Mouse (Mus musculus): Measurements from ENCODE around the gene Mast1. TPM values are rescaled to one million over a fixed set of nuclear protein-coding genes. Genes with fewer than 3 reads are reported as not detected.
A peak's percentile ranks its signal among the peaks of the same experiment; 100 is the strongest.

Mast1 gene
- polyA plus RNA-seq, 1 experiment: 0.38 TPM

GRCm38 (mm10) chr8:84981644-84982498 lies 44.7 kb upstream of the Mast1 start:
- 47% methylated on average over 15 of the region's 15 CpGs for WGBS
- H3K4me1 ChIP-seq (ENCODE audit: control insufficient read depth, insufficient read depth, low read length): peaks cover 49% of the 10 kb centered on the region

GRCm38 (mm10) chr8:84980622-84981358 lies 43.6 kb upstream of the Mast1 start:
- H3K4me3 ChIP-seq (ENCODE audit: insufficient read depth, low read depth, low read length): peak overlapping the region; percentile 30; the same call in 1 of the 2 replicates
- peaks cover 47% of the 10 kb centered on the region for H3K4me1 ChIP-seq (ENCODE audit: control insufficient read depth, insufficient read depth, low read length)

More at GRCm38 (mm10) chr8:84981644-84982498, 44.7 kb upstream of the Mast1 start:
- no peaks in the 10 kb centered on the region for H3K27me3 ChIP-seq (replicated peaks; ENCODE audit: control insufficient read depth, insufficient read depth, low read length)
- peak; percentile 72 for DNase-seq
- TF ChIP-seq POLR2A (IDR thresholded peaks at IDR 0.05; ENCODE audit: low read depth, low read length): no peak
- TF ChIP-seq CTCF (conservative IDR thresholded peaks at IDR 0.05; ENCODE audit: insufficient read depth, insufficient read length, low read depth, low read length): no peak
- no peaks in the 10 kb centered on the region for H3K36me3 ChIP-seq (ENCODE audit: control insufficient read depth, insufficient read depth, low read length)
- peak overlapping the region; percentile 98 for H3K27ac ChIP-seq (ENCODE audit: insufficient read depth, low read depth, low read length)
- H3K4me3 ChIP-seq (ENCODE audit: insufficient read depth, low read depth, low read length): no peak overlapping the region

GRCm38 (mm10) chr8:84979599-84980421 lies 42.7 kb upstream of the Mast1 start:
- under 1% methylated on average over 42 of the region's 42 CpGs for WGBS

More at GRCm38 (mm10) chr8:84980622-84981358, 43.6 kb upstream of the Mast1 start:
- Histone ChIP-seq H3K27me3 (replicated peaks; ENCODE audit: control insufficient read depth, insufficient read depth, low read length) (no peaks in the 10 kb centered on the region), H3K36me3 (ENCODE audit: control insufficient read depth, insufficient read depth, low read length) (no peaks in the 10 kb centered on the region), H3K27ac (ENCODE audit: insufficient read depth, low read depth, low read length) (peak overlapping the region; percentile 98)
- TF ChIP-seq POLR2A (IDR thresholded peaks at IDR 0.05; ENCODE audit: low read depth, low read length) (no peak), CTCF (conservative IDR thresholded peaks at IDR 0.05; ENCODE audit: insufficient read depth, insufficient read length, low read depth, low read length) (no peak)
- WGBS: 10% methylated on average over 11 of the region's 11 CpGs
- peak; percentile 98 for DNase-seq

GRCm38 (mm10) chr8:84978248-84978940 lies 41.2 kb upstream of the Mast1 start, which contains the start of gene Junb:
Junb (minus strand) TSS chr8:84978718.
- under 1% methylated on average over 63 of the region's 63 CpGs for WGBS
- TF ChIP-seq POLR2A (IDR thresholded peaks at IDR 0.05; ENCODE audit: low read depth, low read length): peak; percentile 100
- no peak for TF ChIP-seq CTCF (conservative IDR thresholded peaks at IDR 0.05; ENCODE audit: insufficient read depth, insufficient read length, low read depth, low read length)
- no peaks in the 10 kb centered on the region for H3K36me3 ChIP-seq (ENCODE audit: control insufficient read depth, insufficient read depth, low read length)
- H3K4me1 ChIP-seq (ENCODE audit: control insufficient read depth, insufficient read depth, low read length): peaks cover 43% of the 10 kb centered on the region
- peak within 1 kb of the TSS; percentile 96 for H3K27ac ChIP-seq (ENCODE audit: insufficient read depth, low read depth, low read length)
- H3K4me3 ChIP-seq (ENCODE audit: insufficient read depth, low read depth, low read length): peak within 1 kb of the TSS; percentile 43
- DNase-seq: peak; percentile 98
- no peaks in the 10 kb centered on the region for H3K27me3 ChIP-seq (replicated peaks; ENCODE audit: control insufficient read depth, insufficient read depth, low read length)

More at GRCm38 (mm10) chr8:84979599-84980421, 42.7 kb upstream of the Mast1 start:
- Histone ChIP-seq H3K4me3 (ENCODE audit: insufficient read depth, low read depth, low read length) (peak overlapping the region; percentile 30), H3K27ac (ENCODE audit: insufficient read depth, low read depth, low read length) (peak overlapping the region; percentile 98), H3K36me3 (ENCODE audit: control insufficient read depth, insufficient read depth, low read length) (no peaks in the 10 kb centered on the region), H3K27me3 (replicated peaks; ENCODE audit: control insufficient read depth, insufficient read depth, low read length) (no peaks in the 10 kb centered on the region), H3K4me1 (ENCODE audit: control insufficient read depth, insufficient read depth, low read length) (peaks cover 48% of the 10 kb centered on the region)
- DNase-seq: peak; percentile 98
- TF ChIP-seq POLR2A (IDR thresholded peaks at IDR 0.05; ENCODE audit: low read depth, low read length) (peak; percentile 22), CTCF (conservative IDR thresholded peaks at IDR 0.05; ENCODE audit: insufficient read depth, insufficient read length, low read depth, low read length) (no peak)

GRCm38 (mm10) chr8:84977435-84978247 lies 40.5 kb upstream of the Mast1 start:
- Histone ChIP-seq H3K36me3 (ENCODE audit: control insufficient read depth, insufficient read depth, low read length) (no peaks in the 10 kb centered on the region), H3K4me3 (ENCODE audit: insufficient read depth, low read depth, low read length) (peak overlapping the region; percentile 43), H3K27ac (ENCODE audit: insufficient read depth, low read depth, low read length) (peak overlapping the region; percentile 94), H3K4me1 (ENCODE audit: control insufficient read depth, insufficient read depth, low read length) (peaks cover 40% of the 10 kb centered on the region), H3K27me3 (replicated peaks; ENCODE audit: control insufficient read depth, insufficient read depth, low read length) (no peaks in the 10 kb centered on the region)
- TF ChIP-seq POLR2A (IDR thresholded peaks at IDR 0.05; ENCODE audit: low read depth, low read length) (peak; percentile 20), CTCF (conservative IDR thresholded peaks at IDR 0.05; ENCODE audit: insufficient read depth, insufficient read length, low read depth, low read length) (no peak)
- WGBS: under 1% methylated on average over 70 of the region's 70 CpGs
- peak; percentile 75 for DNase-seq

Measured in kidney, adult 2 months (tissue).